22 mouse cellular contexts compared by ENCODE assay signal in genomic region chr13:20316139-20316538, GRCm38 (mm10).
A peak's percentile ranks its signal among the peaks of the same experiment; 100 is the strongest.
DNase-seq lines count a peak whose midpoint lies in the region; ATAC-seq and TF ChIP-seq lines count a peak whose summit lies in the region.
"Had no signal": no experiment of that assay in that cellular context is flagged by ENCODE, and none has a peak within 500 bp of the region (broad histone marks: within the 10 kb centered on the region; RNA-seq: fewer than 3 reads in every experiment).

No protein-coding gene starts in this region.

- H3K9ac ChIP-seq in forebrain, embryonic 14.5 days (ENCODE audit: low read length): no peak overlapping the region
- H3K9ac ChIP-seq in forebrain, embryonic 11.5 days (ENCODE audit: low read length): no peak overlapping the region
- H3K9ac ChIP-seq in hindbrain, embryonic 15.5 days: no peak overlapping the region
- H3K9ac ChIP-seq in hindbrain, embryonic 11.5 days (ENCODE audit: low read depth, low read length): no peak overlapping the region
- no peak overlapping the region for H3K9ac ChIP-seq in neural tube, embryonic 13.5 days
- H3K9ac ChIP-seq: embryonic facial prominence, embryonic 15.5 days had no signal

- WGBS in forebrain, embryonic 14.5 days: 70% methylated on average over 11 of the region's 11 CpGs
- 91% methylated on average over 11 of the region's 11 CpGs for WGBS in forebrain, embryonic 11.5 days
- WGBS in hindbrain, embryonic 15.5 days: 57% methylated on average over 11 of the region's 11 CpGs
- WGBS in hindbrain, embryonic 11.5 days: 89% methylated on average over 11 of the region's 11 CpGs
- WGBS in neural tube, embryonic 13.5 days: 72% methylated on average over 11 of the region's 11 CpGs
- 29% methylated on average over 11 of the region's 11 CpGs for WGBS in olfactory bulb, adult 2 months

- no peak for TF ChIP-seq POLR2A in olfactory bulb, adult 2 months (IDR thresholded peaks at IDR 0.05; ENCODE audit: insufficient read depth, low read depth, low read length)

- 0 out of 2 replicates have a peak overlapping the region, but pooled peaks have one; percentile 36 for H3K27ac ChIP-seq in forebrain, embryonic 14.5 days (ENCODE audit: low read depth, low read length)
- H3K27ac ChIP-seq in forebrain, embryonic 11.5 days (ENCODE audit: low read depth, low read length): no peak overlapping the region
- H3K27ac ChIP-seq in hindbrain, embryonic 15.5 days (replicated peaks): peak overlapping the region; percentile 12; the same call in 1 of the 2 replicates
- H3K27ac ChIP-seq in hindbrain, embryonic 11.5 days (ENCODE audit: low read depth, low read length): no peak overlapping the region
- peak overlapping the region; percentile 29 for H3K27ac ChIP-seq in neural tube, embryonic 13.5 days (replicated peaks)
- H3K27ac ChIP-seq in olfactory bulb, adult 2 months (ENCODE audit: insufficient read depth, low read depth, low read length): peak overlapping the region; percentile 29; the same call in 1 of the 2 replicates
- H3K27ac ChIP-seq: embryonic facial prominence, embryonic 15.5 days; left cerebral cortex, adult 2 months had no signal

- H3K9me3 ChIP-seq in forebrain, embryonic 14.5 days (replicated peaks; ENCODE audit: control insufficient read depth, low read length): no peaks in the 10 kb centered on the region
- no peaks in the 10 kb centered on the region for H3K9me3 ChIP-seq in forebrain, embryonic 11.5 days (ENCODE audit: control insufficient read depth, low read length)
- no peaks in the 10 kb centered on the region for H3K9me3 ChIP-seq in hindbrain, embryonic 15.5 days
- no peaks in the 10 kb centered on the region for H3K9me3 ChIP-seq in hindbrain, embryonic 11.5 days (ENCODE audit: control insufficient read depth, low read length)
- H3K9me3 ChIP-seq in neural tube, embryonic 13.5 days: no peaks in the 10 kb centered on the region
- H3K9me3 ChIP-seq: embryonic facial prominence, embryonic 15.5 days; megakaryocyte, embryonic 14.5 days had no signal

- H3K4me1 ChIP-seq in forebrain, embryonic 14.5 days (ENCODE audit: control insufficient read depth, insufficient read depth, low read length): no peaks in the 10 kb centered on the region
- H3K4me1 ChIP-seq in forebrain, embryonic 11.5 days (replicated peaks; ENCODE audit: control insufficient read depth, insufficient read depth, low read length): no peaks in the 10 kb centered on the region
- peaks cover 11% of the 10 kb centered on the region; the same call in 1 of the 2 replicates for H3K4me1 ChIP-seq in hindbrain, embryonic 15.5 days (replicated peaks)
- no peaks in the 10 kb centered on the region for H3K4me1 ChIP-seq in hindbrain, embryonic 11.5 days (replicated peaks; ENCODE audit: control insufficient read depth, insufficient read depth, low read length)
- peaks cover 12% of the 10 kb centered on the region for H3K4me1 ChIP-seq in neural tube, embryonic 13.5 days (replicated peaks)
- peaks cover 2% of the 10 kb centered on the region; the same call in 1 of the 2 replicates for H3K4me1 ChIP-seq in olfactory bulb, adult 2 months (ENCODE audit: control insufficient read depth, insufficient read depth, low read length)
- H3K4me1 ChIP-seq: embryonic facial prominence, embryonic 15.5 days; megakaryocyte, embryonic 14.5 days had no signal

- H3K4me3 ChIP-seq in forebrain, embryonic 14.5 days (ENCODE audit: low read depth, low read length): no peak overlapping the region
- H3K4me3 ChIP-seq in forebrain, embryonic 11.5 days (ENCODE audit: low read depth, low read length): no peak overlapping the region
- no peak overlapping the region for H3K4me3 ChIP-seq in hindbrain, embryonic 15.5 days
- no peak overlapping the region for H3K4me3 ChIP-seq in hindbrain, embryonic 11.5 days (ENCODE audit: low read depth, low read length)
- no peak overlapping the region for H3K4me3 ChIP-seq in neural tube, embryonic 13.5 days
- no peak overlapping the region for H3K4me3 ChIP-seq in olfactory bulb, adult 2 months (ENCODE audit: insufficient read depth, low read depth, low read length)
- H3K4me3 ChIP-seq: embryonic facial prominence, embryonic 15.5 days; left cerebral cortex, adult 2 months; megakaryocyte, embryonic 14.5 days had no signal

- H3K27me3 ChIP-seq in forebrain, embryonic 14.5 days (replicated peaks; ENCODE audit: control insufficient read depth, insufficient read depth, low read length): no peaks in the 10 kb centered on the region
- no peaks in the 10 kb centered on the region for H3K27me3 ChIP-seq in forebrain, embryonic 11.5 days (ENCODE audit: control insufficient read depth, insufficient read depth, low read length)
- H3K27me3 ChIP-seq in hindbrain, embryonic 15.5 days: no peaks in the 10 kb centered on the region
- H3K27me3 ChIP-seq in hindbrain, embryonic 11.5 days (ENCODE audit: control insufficient read depth, insufficient read depth, low read length): no peaks in the 10 kb centered on the region
- H3K27me3 ChIP-seq in neural tube, embryonic 13.5 days: no peaks in the 10 kb centered on the region
- H3K27me3 ChIP-seq: embryonic facial prominence, embryonic 15.5 days; megakaryocyte, embryonic 14.5 days had no signal

- no peaks in the 10 kb centered on the region for H3K36me3 ChIP-seq in forebrain, embryonic 14.5 days (ENCODE audit: control insufficient read depth, insufficient read depth, low read length)
- no peaks in the 10 kb centered on the region for H3K36me3 ChIP-seq in forebrain, embryonic 11.5 days (ENCODE audit: control insufficient read depth, insufficient read depth, low read length)
- H3K36me3 ChIP-seq in hindbrain, embryonic 15.5 days: no peaks in the 10 kb centered on the region
- no peaks in the 10 kb centered on the region for H3K36me3 ChIP-seq in hindbrain, embryonic 11.5 days (ENCODE audit: control insufficient read depth, insufficient read depth, low read length)
- H3K36me3 ChIP-seq in neural tube, embryonic 13.5 days: no peaks in the 10 kb centered on the region
- H3K36me3 ChIP-seq: embryonic facial prominence, embryonic 15.5 days had no signal

- no peak overlapping the region for H3K4me2 ChIP-seq in forebrain, embryonic 14.5 days (ENCODE audit: low read length)
- no peak overlapping the region for H3K4me2 ChIP-seq in forebrain, embryonic 11.5 days (ENCODE audit: low read depth, low read length, severe bottlenecking)
- H3K4me2 ChIP-seq in hindbrain, embryonic 15.5 days: peak overlapping the region; percentile 6; the same call in 1 of the 2 replicates
- no peak overlapping the region for H3K4me2 ChIP-seq in hindbrain, embryonic 11.5 days (replicated peaks; ENCODE audit: low read depth, low read length)
- no peak overlapping the region for H3K4me2 ChIP-seq in neural tube, embryonic 13.5 days
- H3K4me2 ChIP-seq: embryonic facial prominence, embryonic 15.5 days; heart, embryonic 11.5 days; liver, embryonic 11.5 days had no signal

- DNase-seq in forebrain, embryonic 14.5 days (ENCODE audit: low spot score): peak; percentile 49
- DNase-seq in forebrain, embryonic 11.5 days (ENCODE audit: low spot score): no peak
- DNase-seq in hindbrain, embryonic 11.5 days (ENCODE audit: low spot score): no peak
- DNase-seq in neural tube, embryonic 10.5 days (ENCODE audit: extremely low spot score, low spot score): no peak
- DNase-seq in ovary, adult 18-20 months (ENCODE audit: low spot score): no peak
- DNase-seq: adrenal gland, postnatal 36 days; heart, postnatal 10 days; kidney, adult 2 months; kidney, postnatal 10 days; layer of hippocampus, adult 9-11 months; lung, adult 18-20 months; right cerebral cortex, postnatal 14 days; spleen, adult 18-20 months; thymus, postnatal 36 days had no signal

- TF ChIP-seq CTCF in olfactory bulb, adult 2 months (IDR thresholded peaks at IDR 0.05; ENCODE audit: insufficient read depth, low read depth, low read length): no peak

- ATAC-seq in forebrain, embryonic 14.5 days: no peak
- ATAC-seq in forebrain, embryonic 11.5 days (replicated peaks; ENCODE audit: low FRiP score): no peak
- no peak for ATAC-seq in hindbrain, embryonic 15.5 days (ENCODE audit: low FRiP score, low read depth)
- ATAC-seq in hindbrain, embryonic 11.5 days (ENCODE audit: low FRiP score): no peak
- ATAC-seq in neural tube, embryonic 13.5 days (ENCODE audit: low read depth): no peak

Comparison
In these comparisons a context has a peak if more than half of its experiments do, and no peak if none do; other contexts are left out.
1. H3K27ac ChIP-seq: peak in forebrain, embryonic 14.5 days (single experiment), hindbrain, embryonic 15.5 days (single experiment), neural tube, embryonic 13.5 days (single experiment) and olfactory bulb, adult 2 months (single experiment); none in forebrain, embryonic 11.5 days (single experiment) and hindbrain, embryonic 11.5 days (single experiment).